Mouse (Mus musculus) ES-E14 (cell line): ENCODE data around the gene Hdac10.

Source experiments
- CHD2 ChIP-seq: IDR thresholded peaks from 2 replicates; pipeline ENCODE4 v1.6.1; 2014; ENCODE audit warnings: mild to moderate bottlenecking, low read depth, low read length, inconsistent platforms
- MAFK ChIP-seq: IDR thresholded peaks from 2 replicates; pipeline ENCODE4 v1.6.1; 2014; ENCODE audit warnings: mild to moderate bottlenecking, low read depth, low read length, inconsistent platforms; ENCODE audit not compliant: insufficient read depth
- ZC3H11A ChIP-seq: IDR thresholded peaks from 2 replicates; pipeline ENCODE4 v1.6.1; 2012; ENCODE audit warnings: low read depth, mild to moderate bottlenecking, inconsistent platforms, low read length, borderline replicate concordance

GRCm38 (mm10) chr15:89090662-89091061 is 37.8 kb downstream of the Hdac10 start:
- TF ChIP-seq CHD2: no peak
- TF ChIP-seq ZC3H11A: no peak
- no peak for TF ChIP-seq MAFK
